Mouse (Mus musculus) layer of hippocampus, adult 18-20 months (tissue): Measurements from ENCODE around the gene C6. TPM values are rescaled to one million over a fixed set of nuclear protein-coding genes. Genes with fewer than 3 reads are reported as not detected.

Experiments used
- DNase-seq, 2 experiments: peaks; one replicate each; pipeline ENCODE4 v3.0.0; 2022; ENCODE audit warnings: low spot score in 2 of 2
- long read RNA-seq: library from polyadenylated mRNA; stranded (forward); transcript quantifications from one replicate; pipeline ENCODE4 v2.0.0, GENCODE M21; 2021
- total RNA-seq, 2 experiments: library from RNA; stranded (reverse); gene quantifications; 2 replicates each; pipeline ENCODE4 v1.2.3; 2021

C6 gene
- not detected for total RNA-seq
- long read RNA-seq = 0 reads

DNA sequence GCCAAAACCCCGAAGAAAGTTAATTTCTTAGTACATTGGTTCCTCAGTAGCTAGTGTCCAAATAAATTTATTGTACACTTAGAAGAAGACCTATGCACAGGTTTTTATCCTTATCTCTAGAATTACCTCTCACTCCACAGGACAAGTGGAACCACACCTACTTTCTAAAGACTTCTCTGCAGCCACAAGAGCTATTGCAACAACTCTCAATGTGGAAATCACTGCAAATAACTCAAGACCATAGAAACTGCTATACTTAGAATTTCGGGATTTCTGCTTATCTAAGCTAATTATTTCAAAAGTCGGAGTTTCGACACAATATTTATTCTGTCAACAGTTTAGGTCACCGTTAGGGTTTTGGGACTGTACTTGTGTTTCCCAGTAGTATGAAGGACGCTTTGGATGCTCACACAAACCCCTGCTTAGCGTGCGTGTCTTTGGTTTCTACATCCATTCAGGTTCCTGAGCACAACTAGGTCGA, at the start of gene C6:
TSS of gene C6 (plus strand) at position 346 of the 481 bp plus-strand sequence.
- no peak for DNase-seq

DNA sequence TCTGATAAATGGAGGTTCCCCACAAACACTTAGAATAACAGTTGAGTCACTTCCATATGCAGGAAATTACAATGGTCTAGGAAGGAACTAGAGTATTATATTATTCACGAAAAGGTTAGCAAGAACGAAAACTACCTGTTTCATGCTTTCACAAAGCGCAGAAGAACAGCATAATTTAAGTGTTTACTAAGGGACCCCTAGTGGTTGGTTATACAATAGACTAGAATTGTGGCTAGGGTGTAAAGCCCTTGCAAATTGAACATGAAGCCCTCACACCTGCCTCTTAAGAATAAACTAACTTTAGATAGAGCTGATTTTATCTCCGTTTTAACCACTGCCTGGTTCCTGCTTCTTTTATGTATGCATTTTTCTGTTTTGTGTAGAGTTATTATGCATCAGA, 29.4 kb upstream of the C6 start:
- no peak for DNase-seq

DNA sequence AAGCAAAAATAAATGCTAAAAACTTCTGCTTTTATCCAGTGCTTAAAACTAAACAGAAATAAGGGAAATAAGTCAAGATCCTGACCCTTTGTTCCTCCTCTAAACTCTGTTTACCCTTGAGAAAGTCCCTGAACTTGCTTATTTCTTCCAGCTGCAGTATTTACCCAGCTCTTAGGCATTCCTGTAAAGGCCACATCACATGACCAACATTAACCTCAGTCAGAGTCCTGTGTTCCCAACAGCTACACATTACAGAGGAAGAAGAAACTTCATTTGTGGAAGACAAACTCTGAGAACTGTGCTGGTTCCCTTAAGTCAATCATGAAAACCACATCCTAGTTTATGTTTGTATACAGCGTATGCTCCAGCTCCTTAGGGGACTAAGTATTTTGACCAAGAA, 7.2 kb downstream of the C6 start:
- DNase-seq = no peak

DNA sequence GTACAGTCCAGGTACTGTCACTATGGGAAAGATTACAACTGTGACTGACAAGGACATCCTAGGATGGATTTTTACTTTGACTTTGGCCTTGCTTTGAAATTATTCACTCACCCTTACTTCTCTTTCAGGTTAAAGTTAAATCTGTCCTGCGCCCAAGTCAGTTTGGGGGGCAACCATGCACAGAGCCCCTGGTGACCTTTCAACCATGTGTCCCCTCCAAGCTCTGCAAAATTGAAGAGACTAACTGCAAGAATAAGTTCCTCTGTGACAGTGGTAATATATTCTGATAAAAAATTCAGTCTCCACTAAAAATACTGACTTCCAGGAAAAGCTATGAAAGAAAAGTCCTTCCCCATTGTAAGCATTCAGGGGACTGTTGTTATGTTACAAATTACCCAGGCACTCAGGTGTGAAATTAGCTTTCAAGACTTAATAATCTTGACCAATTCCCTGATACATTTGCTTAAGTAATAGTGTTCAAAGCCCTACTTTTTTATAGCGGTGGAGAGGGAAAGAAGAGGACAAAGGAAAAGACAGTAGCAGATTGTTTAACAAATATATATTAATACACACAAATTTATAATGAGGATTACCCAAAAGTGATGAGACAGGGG, 8.1 kb downstream of the C6 start:
- no peak for DNase-seq

DNA sequence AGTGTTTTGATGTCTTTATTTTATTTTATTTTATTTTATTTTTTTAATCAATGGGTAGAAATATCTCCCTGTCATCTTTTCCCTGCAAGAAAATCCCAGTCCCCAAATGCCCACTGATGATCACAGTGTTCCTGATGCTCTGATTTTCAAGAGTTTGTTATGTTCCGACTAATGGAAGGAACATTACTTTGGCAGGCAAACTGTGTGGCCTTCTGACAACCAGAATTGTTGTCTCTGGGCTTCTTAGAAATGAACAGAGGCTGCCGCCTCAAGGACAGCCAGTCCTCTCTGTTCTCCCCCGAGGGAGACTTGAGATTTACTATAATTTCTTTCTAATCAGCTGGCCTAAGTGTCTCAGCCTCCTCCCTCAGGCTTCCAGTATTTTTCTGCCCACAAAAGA, 20.7 kb downstream of the C6 start:
- DNase-seq = no peak

DNA sequence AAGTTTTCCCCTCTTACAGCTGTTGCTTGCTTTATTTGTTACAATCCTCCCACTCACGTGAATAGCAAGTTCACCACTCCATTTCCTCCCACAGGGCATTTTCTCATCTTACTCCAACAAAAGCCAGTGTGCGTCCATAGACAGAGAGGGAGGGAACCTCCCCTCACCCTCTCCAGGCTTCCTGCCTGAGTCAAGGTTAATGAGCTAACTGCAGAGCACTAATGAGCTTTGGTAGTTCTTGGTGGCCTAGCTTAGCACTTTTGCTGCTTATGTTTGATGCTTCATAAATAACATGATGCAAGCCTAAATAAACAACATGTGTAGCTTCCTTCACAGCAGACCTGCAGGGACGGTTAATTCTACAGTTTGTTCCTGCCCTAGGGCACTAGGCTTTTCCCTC, 63.4 kb downstream of the C6 start:
- DNase-seq = no peak

DNA sequence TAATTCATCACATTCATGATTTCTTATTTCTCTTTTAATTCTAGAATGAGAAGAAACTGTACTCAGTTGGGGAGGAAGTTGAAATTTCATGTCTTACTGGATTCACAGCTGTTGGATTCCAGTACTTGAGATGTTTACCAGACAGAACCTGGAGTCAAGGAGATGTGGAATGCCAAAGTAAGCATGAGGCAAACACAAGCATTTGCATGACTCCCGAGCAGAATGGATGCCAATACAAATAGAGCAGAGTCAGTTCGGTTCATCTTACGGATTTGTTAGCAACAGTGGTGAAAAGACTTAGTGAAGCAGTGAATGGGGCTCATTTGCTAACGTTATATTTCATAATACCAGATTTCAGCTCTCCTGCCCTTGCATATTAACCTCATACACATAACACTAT, 69.9 kb downstream of the C6 start:
- no peak for DNase-seq

DNA sequence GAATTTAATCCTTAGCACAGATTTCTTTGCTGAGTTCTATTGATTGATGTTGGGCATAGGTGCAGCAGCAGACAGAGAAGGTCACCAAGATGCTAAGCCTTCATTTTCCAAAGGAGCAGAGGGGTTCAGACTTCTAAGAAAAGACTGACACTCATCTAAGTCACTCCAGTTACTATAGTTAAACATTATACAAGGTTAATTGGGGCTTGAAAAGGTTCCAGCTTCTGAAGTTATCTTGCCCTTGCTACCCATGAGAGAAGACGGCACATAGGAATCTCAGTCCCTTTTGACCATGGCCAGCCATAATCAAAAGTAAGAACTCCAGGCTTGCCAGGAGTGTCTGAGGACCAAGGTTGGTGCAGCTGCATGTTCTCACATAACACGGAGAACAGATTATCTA, 77.3 kb downstream of the C6 start:
- DNase-seq = no peak

DNA sequence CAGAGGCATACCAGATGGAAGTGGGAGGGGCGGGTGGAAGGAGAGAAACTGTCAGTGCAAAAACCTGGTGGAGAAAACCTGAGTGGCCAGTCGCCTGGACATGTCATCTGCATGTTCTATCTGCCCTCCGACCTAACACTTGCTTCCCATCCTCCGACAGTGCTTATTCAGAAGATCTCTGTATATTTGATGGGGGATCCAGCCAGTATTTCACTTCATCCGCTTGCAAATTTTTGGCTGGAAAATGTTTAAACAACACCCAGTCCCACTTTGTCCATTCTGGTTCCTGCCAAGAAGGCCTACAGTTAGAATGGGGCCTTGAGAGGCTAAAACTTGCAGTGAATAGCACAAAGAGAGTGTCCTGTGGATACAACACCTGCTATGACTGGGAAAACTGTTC, 81.2 kb downstream of the C6 start:
- DNase-seq = no peak

DNA sequence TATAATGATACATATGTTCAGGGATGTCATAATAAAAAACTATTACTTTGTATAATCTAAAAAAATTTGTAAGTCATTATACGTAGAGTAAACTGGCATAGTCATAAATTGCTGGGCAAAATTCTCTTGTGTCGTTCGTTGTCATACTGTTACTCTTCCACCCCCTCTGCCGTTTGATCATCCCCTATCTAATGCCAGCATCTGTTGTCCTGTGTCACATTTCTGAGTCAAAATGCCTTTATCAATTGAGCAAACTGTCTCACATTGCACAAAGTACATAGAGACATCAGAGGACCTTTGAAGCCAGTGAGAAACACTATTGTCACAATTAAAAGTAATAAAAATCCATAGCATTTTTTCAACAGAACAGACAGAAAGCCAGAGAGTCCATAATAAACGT, 88.0 kb downstream of the C6 start:
- no peak for DNase-seq

DNA sequence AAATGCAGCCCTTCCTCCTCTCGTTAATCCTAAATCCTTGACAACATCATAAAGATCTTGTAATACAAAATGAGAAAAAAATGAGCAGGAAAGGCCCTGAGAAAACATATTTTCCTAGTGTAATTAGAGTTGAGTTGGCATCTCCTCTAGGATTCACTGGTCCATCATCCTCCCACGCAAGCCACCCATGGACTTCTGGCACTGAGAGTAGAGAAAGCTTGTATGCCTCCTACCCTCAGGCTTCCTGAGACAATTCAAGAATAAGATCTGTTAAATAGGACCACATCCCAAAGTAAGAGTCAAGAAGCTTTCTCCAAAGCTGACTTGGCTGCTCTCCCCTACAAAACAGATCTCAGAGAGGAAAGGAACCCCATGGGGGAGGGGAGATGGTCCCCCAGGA, 88.7 kb downstream of the C6 start:
- DNase-seq = peak in 1 of 2 experiments; percentile 13

DNA sequence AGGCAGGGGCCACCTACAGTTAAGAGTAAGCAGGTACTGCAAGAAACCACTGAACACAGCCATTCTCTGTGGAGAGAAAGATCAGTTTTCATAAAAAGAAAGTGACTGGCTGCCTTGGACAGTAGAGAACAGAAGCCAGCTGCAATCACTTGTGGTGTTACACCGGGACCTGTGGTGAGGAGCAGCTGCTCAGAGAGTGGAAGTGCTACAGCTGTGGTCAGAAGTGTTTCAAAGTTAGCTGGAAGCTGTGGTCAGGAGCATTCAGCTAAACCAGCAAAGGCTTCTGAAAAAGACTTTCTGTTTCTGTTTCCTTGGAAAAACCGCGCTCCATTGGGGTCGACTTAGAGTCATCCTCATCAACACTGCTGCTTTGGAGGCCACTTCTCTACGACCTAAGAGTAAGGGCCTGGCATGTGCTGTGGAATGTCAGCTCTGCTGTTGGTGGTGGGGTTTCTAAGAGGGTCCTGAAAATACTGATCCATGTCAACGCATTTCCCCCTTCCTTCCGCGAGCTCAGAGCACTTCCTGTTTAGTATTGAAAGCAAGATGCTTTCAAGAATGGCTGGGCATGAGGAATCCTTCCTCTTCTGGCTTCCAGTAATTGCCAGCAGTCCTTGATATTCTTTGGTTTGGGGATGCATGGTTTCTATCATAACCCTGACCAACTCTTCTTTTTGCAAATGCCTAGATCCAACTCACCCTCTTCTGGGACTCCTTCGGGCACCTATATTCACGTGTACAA, 89.9 kb downstream of the C6 start:
- DNase-seq = no peak

DNA sequence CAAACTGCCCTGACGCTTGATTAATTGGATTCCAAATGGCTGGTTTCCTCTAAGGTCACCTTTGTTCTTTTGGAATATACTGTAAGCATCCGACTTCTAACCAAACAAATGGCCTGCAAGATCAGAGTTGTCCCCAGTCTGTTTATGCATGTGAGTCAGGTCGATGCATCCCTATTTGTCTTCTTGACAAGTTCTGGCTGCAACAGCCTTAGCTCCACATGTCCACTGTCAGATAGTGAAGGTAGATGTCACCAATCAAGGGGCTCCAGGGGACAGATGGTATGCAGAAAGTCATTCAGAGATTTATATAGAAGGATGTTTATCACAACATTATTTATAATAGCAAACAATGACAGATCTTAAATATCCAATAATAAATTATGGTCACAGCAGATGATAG, 91.5 kb downstream of the C6 start:
- no peak for DNase-seq

DNA sequence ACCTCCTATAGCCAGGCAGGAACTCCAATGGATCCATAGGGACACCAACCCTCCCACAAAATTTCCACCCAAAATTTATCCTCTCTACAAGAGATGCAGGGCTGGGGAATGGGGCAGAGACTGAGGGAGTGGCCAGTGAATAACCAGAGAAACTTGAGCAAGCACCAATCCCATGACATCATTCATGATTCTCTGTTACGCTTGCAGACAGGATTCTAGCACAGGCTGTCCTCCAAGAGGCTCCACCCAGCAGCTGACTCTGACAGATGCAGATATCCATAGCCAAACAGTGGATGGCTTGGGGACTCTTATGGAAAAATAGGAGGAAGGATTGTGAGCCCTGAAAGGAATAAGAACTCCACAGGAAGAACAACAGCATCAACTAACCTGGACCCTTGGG, 94.2 kb downstream of the C6 start:
- no peak for DNase-seq

DNA sequence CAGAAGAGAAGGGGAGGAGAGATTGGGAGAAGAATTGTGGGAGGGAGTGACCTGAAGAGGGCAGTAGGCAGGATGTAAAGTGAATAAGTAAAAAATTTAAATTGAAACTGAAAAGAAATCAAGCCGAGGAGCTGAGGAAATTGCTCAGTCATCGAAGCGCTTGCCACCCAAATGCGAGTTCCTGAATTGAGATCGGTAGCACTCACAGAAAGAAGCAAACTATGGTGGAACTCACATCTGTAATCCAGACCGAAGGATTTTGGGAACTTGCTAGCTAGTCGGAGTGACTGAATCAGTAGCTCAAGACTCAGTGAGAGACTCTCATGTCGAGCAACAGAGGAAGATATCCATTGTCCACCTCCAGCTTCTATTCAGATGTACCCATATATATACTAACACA, 94.8 kb downstream of the C6 start:
- no peak for DNase-seq

DNA sequence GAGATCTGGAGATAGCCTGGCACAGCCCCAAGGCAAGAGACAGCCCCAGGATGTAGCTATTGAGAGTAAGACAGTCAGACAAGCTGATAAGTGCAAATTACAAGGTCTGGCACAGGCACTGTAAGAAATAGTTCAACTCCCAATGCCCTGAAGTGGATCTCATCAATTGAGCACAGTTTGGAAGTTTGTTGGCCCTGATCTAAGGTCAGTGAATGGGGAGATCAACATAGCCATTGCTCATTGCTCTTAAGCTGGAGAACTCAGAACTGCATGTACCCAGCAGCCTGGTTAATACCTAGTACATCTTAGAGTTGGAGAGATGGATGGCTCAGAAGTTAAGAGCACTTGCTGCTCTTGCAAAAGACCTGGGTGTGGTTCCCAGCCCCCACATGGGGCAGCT, 100.8 kb downstream of the C6 start:
- DNase-seq = no peak

DNA sequence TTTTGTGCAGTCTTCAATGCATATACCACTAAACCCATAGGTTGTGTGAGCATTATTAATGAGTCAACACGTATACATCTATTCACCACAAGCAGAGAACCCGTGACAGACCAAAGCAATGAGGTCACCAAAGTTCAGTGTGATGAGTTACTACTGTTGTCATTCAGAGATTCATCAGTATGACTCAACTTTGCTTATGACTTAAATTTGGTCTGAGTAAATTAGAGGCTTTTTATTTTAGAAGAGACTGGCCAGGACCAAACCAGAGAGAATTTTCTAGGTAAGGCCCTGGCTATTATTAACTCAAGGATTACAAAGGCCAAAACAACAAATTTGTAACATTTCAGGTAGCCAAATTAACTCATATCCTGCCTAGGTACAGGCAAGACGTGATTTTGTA, 109.4 kb downstream of the C6 start:
- DNase-seq = no peak

DNA sequence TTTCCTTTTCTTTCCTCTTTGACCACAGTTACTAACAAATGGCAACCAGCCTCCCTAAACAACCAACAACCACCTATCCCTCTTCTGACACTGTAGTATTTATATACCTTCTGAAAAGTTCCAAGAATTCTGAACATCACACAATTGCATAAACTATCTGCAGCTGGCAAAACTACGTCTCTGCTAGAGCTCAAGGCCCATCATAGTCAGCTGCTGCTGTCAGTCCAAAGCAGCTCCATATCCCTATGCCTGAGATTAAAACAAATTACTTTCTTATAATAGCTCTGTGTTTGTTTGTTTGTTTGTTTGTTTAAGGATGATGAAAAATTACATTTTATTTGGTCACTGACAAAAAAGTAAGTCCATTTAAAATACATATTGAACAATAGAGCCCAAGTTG, 123.0 kb downstream of the C6 start:
- DNase-seq = no peak

Other genes with a start within 250 kb of the C6 start
- gene Mroh2b, start 171.6 kb downstream of the C6 start, total RNA-seq = not detected